In the genomic region with DNA sequence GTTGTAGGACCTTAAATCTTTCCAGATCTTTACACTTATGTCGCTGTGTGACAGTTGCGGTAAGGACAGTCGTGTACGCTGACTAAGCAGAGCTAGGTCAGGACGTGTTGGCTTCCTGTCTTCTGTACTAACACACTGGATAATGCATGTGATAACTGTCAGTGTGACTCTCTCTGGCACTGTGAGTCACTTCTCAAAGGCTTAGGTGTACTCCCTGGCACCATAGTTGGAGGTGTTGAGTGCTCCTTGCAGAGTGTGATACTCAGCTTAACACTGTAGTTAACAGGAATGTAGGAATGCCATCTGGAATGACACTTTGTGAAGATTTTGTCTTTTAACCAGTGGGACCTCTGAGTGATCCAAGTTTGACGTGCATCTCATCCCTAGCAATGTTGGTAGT, we compare ENCODE assay signal across 16 mouse cellular contexts.
"Had no signal": no experiment of that assay in that cellular context is flagged by ENCODE, and none has a peak within 500 bp of the region (broad histone marks: within the 10 kb centered on the region; RNA-seq: fewer than 3 reads in every experiment).

No protein-coding gene starts in this region.

- H3K4me1 ChIP-seq: liver, embryonic 13.5 days; stomach, embryonic 15.5 days had no signal

- DNase-seq: kidney, postnatal 25 days; layer of hippocampus, postnatal 36 days; liver, embryonic 13.5 days; lung, adult 2 months; lung, postnatal 14 days; lung, postnatal 4 days; midbrain, embryonic 14.5 days; right cerebral cortex, postnatal 14 days; spleen, adult 18-20 months; thymus, adult 18-20 months; thymus, postnatal 36 days had no signal

- H3K27ac ChIP-seq: kidney, postnatal 0 days; layer of hippocampus, adult 2 months; left cerebral cortex, adult 2 months; liver, embryonic 13.5 days; stomach, embryonic 15.5 days had no signal

- H3K9me3 ChIP-seq: liver, embryonic 13.5 days; stomach, embryonic 15.5 days had no signal

- H3K36me3 ChIP-seq: liver, embryonic 13.5 days; stomach, embryonic 15.5 days had no signal

- H3K27me3 ChIP-seq: liver, embryonic 13.5 days; stomach, embryonic 15.5 days had no signal

- H3K4me2 ChIP-seq: liver, embryonic 13.5 days; midbrain, embryonic 11.5 days; stomach, embryonic 15.5 days had no signal

- H3K9ac ChIP-seq: liver, embryonic 13.5 days; stomach, embryonic 15.5 days had no signal

- H3K4me3 ChIP-seq: layer of hippocampus, adult 2 months; left cerebral cortex, adult 2 months; liver, embryonic 13.5 days; stomach, embryonic 15.5 days had no signal
